Mouse (Mus musculus) C2C12 (cell line): ENCODE results near the gene Dclre1c.

Experiments used
- CTCF ChIP-seq: IDR thresholded peaks from one replicate; pipeline ENCODE4 v1.5.1; 2011; ENCODE audit not compliant: control insufficient read depth, insufficient read depth, insufficient read length
- FOSL1 ChIP-seq: IDR thresholded peaks from one replicate; pipeline ENCODE4 v1.8.0; 2011; ENCODE audit warnings: mild to moderate bottlenecking, low read length; ENCODE audit not compliant: poor library complexity, insufficient read depth, severe bottlenecking
- MAX ChIP-seq: IDR thresholded peaks from one replicate; pipeline ENCODE4 v1.6.1; 2011; ENCODE audit warnings: mild to moderate bottlenecking, control low read depth
- MYOD1 ChIP-seq: IDR thresholded peaks from one replicate; pipeline ENCODE4 v1.6.1; 2011; ENCODE audit warnings: low read depth; ENCODE audit not compliant: control insufficient read depth, insufficient read length
- MYOG ChIP-seq: IDR thresholded peaks from one replicate; pipeline ENCODE4 v1.6.1; 2011; ENCODE audit not compliant: control insufficient read depth, insufficient read length; ENCODE audit errors: extremely low read depth
- USF1 ChIP-seq: IDR thresholded peaks from one replicate; pipeline ENCODE4 v1.6.1; 2011; ENCODE audit warnings: low read depth, mild to moderate bottlenecking, control low read depth, moderate library complexity

DNA sequence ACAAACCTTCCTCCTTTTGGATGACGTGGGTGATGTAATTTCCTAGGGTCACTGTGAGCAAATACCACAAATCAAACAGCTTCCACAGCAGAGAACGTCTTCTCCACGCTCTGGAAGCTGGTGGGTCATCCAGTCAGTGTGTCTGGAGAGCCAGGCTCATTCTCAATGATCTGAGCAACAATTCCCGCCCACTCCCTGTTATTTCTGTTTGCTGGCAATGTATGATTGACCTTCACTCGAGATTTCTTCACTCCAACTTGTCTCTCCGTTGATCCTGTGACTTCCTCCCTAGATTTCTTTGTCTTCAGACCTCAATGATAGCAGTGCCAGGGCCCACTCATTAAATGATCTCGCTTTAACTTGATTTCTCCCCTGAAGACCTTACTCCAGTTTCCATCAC is 16.2 kb upstream of the Dclre1c start:
- TF ChIP-seq CTCF (no peak), MAX (no peak), USF1 (no peak), FOSL1 (no peak), MYOD1 (no peak), MYOG (no peak)
